Mouse (Mus musculus): ENCODE results near the gene Defb45. TPM values are rescaled to one million over a fixed set of nuclear protein-coding genes. Genes with fewer than 3 reads are reported as not detected.
A peak's percentile ranks its signal among the peaks of the same experiment; 100 is the strongest.

Defb45 gene
- total and polyA plus RNA-seq, 3 experiments: not detected

GRCm38 (mm10) chr2:152625256-152625655 lies 26.1 kb upstream of the Defb45 start:
- WGBS: 11% methylated on average over 1 of the region's 1 CpGs
- no peak for TF ChIP-seq EP300 (IDR thresholded peaks at IDR 0.05; ENCODE audit: insufficient read depth, low read depth, low read length)
- TF ChIP-seq POLR2A (IDR thresholded peaks at IDR 0.05; ENCODE audit: insufficient read depth, low read depth, low read length): no peak
- TF ChIP-seq CTCF (IDR thresholded peaks at IDR 0.05): no peak
- H3K9ac ChIP-seq (ENCODE audit: low read depth, low read length): no peak overlapping the region
- H3K36me3 ChIP-seq (ENCODE audit: control insufficient read depth, insufficient read depth, low read length): no peaks in the 10 kb centered on the region
- H3K27me3 ChIP-seq (ENCODE audit: control insufficient read depth, insufficient read depth, low read length): peaks cover 3% of the 10 kb centered on the region; the same call in 1 of the 2 replicates
- no peak for DNase-seq
- intact Hi-C loops (cut with DNase I): no loop called here
- no peak overlapping the region for H3K4me3 ChIP-seq
- no peaks in the 10 kb centered on the region for H3K79me2 ChIP-seq (replicated peaks; ENCODE audit: control insufficient read depth, insufficient read depth, low read length)
- H3K4me1 ChIP-seq (ENCODE audit: control insufficient read depth, insufficient read depth, low read length): peaks cover 4% of the 10 kb centered on the region
- H3K27ac ChIP-seq: no peak overlapping the region

DNA sequence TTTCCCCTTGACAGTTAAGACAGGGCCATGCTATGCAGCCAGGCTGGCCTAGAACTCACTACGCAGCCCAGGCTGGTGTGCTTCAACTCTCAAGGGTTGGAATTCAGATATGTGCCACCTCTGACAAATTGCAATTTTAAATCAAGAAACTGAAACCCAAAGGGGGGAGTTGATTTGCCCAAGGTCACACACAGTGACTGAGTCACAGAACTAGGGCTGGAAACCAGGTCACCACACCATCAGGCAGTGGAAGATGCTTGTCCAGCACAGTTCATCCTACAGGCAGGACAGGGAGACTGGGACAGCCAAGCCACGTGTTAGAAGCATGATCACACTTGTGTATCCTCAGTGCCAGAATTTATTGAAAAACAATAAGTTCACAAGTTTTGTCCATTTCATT lies 25.4 kb upstream of the Defb45 start:
- intact Hi-C loops (cut with DNase I): no loop called here
- no peak overlapping the region for H3K9ac ChIP-seq (ENCODE audit: low read depth, low read length)
- no peak overlapping the region for H3K27ac ChIP-seq
- peaks cover 3% of the 10 kb centered on the region; the same call in 1 of the 2 replicates for H3K27me3 ChIP-seq (ENCODE audit: control insufficient read depth, insufficient read depth, low read length)
- no peak overlapping the region for H3K4me3 ChIP-seq
- no peak for DNase-seq
- WGBS: 88% methylated on average over 2 of the region's 2 CpGs
- H3K4me1 ChIP-seq (ENCODE audit: control insufficient read depth, insufficient read depth, low read length): peaks cover 5% of the 10 kb centered on the region
- H3K79me2 ChIP-seq (replicated peaks; ENCODE audit: control insufficient read depth, insufficient read depth, low read length): no peaks in the 10 kb centered on the region
- TF ChIP-seq CTCF (IDR thresholded peaks at IDR 0.05) (no peak), EP300 (IDR thresholded peaks at IDR 0.05; ENCODE audit: insufficient read depth, low read depth, low read length) (no peak), POLR2A (IDR thresholded peaks at IDR 0.05; ENCODE audit: insufficient read depth, low read depth, low read length) (no peak)
- H3K36me3 ChIP-seq (ENCODE audit: control insufficient read depth, insufficient read depth, low read length): no peaks in the 10 kb centered on the region

- intact Hi-C loops (cut with DNase I): no loop called here
- 86% methylated on average over 7 of the region's 7 CpGs for WGBS
- no peak for TF ChIP-seq POLR2A (IDR thresholded peaks at IDR 0.05; ENCODE audit: insufficient read depth, low read depth, low read length)
- TF ChIP-seq EP300 (IDR thresholded peaks at IDR 0.05; ENCODE audit: insufficient read depth, low read depth, low read length): no peak
- no peak for TF ChIP-seq CTCF (IDR thresholded peaks at IDR 0.05)
These were observed 23.8 kb upstream of the Defb45 start, which contains the start of gene Defb25 for GRCm38 (mm10) chr2:152622953-152623352. Defb25 (minus strand) TSS chr2:152623053.

GRCm38 (mm10) chr2:152622151-152622550 lies 23.0 kb upstream of the Defb45 start:
- no peaks in the 10 kb centered on the region for H3K27me3 ChIP-seq (ENCODE audit: control insufficient read depth, insufficient read depth, low read length)
- TF ChIP-seq EP300 (IDR thresholded peaks at IDR 0.05; ENCODE audit: insufficient read depth, low read depth, low read length): no peak
- H3K4me3 ChIP-seq: no peak overlapping the region
- H3K79me2 ChIP-seq (replicated peaks; ENCODE audit: control insufficient read depth, insufficient read depth, low read length): no peaks in the 10 kb centered on the region
- H3K9ac ChIP-seq (ENCODE audit: low read depth, low read length): no peak overlapping the region
- no peak for DNase-seq
- H3K36me3 ChIP-seq (ENCODE audit: control insufficient read depth, insufficient read depth, low read length): no peaks in the 10 kb centered on the region
- intact Hi-C loops (cut with DNase I): no loop called here
- H3K27ac ChIP-seq: no peak overlapping the region
- peaks cover 5% of the 10 kb centered on the region for H3K4me1 ChIP-seq (ENCODE audit: control insufficient read depth, insufficient read depth, low read length)
- WGBS: 87% methylated on average over 13 of the region's 13 CpGs

More at GRCm38 (mm10) chr2:152622953-152623352, 23.8 kb upstream of the Defb45 start, which contains the start of gene Defb25:
- Histone ChIP-seq H3K4me3 (no peak within 1 kb of the TSS), H3K4me1 (ENCODE audit: control insufficient read depth, insufficient read depth, low read length) (peaks cover 5% of the 10 kb centered on the region), H3K79me2 (replicated peaks; ENCODE audit: control insufficient read depth, insufficient read depth, low read length) (no peaks in the 10 kb centered on the region), H3K27me3 (ENCODE audit: control insufficient read depth, insufficient read depth, low read length) (peaks cover under 1% of the 10 kb centered on the region; the same call in 1 of the 2 replicates), H3K9ac (ENCODE audit: low read depth, low read length) (no peak within 1 kb of the TSS), H3K27ac (no peak within 1 kb of the TSS), H3K36me3 (ENCODE audit: control insufficient read depth, insufficient read depth, low read length) (no peaks in the 10 kb centered on the region)
- DNase-seq: no peak

DNA sequence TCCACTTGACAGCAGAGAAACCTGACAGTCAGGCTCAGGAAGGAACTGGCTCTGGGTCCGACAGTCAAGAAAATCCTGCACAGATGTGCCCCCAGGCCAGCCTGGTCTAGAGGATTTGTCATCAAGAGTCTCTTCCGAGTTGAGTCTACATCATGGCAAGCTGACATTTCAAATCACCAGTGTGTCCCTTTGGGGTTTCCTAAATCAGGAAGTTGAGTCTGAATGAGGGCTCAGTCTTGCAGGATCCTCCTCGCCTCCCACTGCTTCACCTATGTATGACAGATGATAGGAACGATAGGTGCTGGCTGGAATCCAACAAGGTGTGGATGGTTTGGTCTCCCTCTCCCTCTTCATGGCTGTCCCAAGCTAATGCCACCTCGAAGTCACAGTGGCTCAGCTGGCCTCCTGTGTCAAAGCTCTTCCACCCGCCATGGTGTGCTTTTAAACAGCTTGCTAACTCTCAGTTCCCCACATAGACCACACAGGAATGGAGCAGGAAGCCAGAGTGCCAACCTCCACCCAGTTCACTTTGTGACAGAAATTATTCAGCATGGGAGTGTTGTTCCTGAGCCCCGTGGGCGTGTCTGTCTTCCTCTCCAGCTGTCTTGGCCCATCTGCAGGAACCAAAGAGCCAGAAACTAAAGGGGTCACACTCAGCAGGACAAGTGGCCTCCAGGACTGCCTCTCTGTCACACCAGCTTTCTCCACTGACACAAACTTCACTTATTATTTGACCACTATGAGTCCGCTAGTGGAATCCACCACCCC lies 21.4 kb upstream of the Defb45 start:
- Histone ChIP-seq H3K36me3 (ENCODE audit: control insufficient read depth, insufficient read depth, low read length) (no peaks in the 10 kb centered on the region), H3K27me3 (ENCODE audit: control insufficient read depth, insufficient read depth, low read length) (no peaks in the 10 kb centered on the region), H3K9ac (ENCODE audit: low read depth, low read length) (no peak overlapping the region), H3K4me3 (no peak overlapping the region), H3K79me2 (replicated peaks; ENCODE audit: control insufficient read depth, insufficient read depth, low read length) (no peaks in the 10 kb centered on the region), H3K27ac (peak overlapping the region; percentile 41), H3K4me1 (ENCODE audit: control insufficient read depth, insufficient read depth, low read length) (peaks cover 5% of the 10 kb centered on the region)
- TF ChIP-seq POLR2A (IDR thresholded peaks at IDR 0.05; ENCODE audit: insufficient read depth, low read depth, low read length) (no peak), EP300 (IDR thresholded peaks at IDR 0.05; ENCODE audit: insufficient read depth, low read depth, low read length) (no peak), CTCF (IDR thresholded peaks at IDR 0.05) (no peak)
- peak in 1 of 2 experiments; percentile 58 for DNase-seq
- intact Hi-C loops (cut with DNase I): no loop called here
- WGBS: 46% methylated on average over 9 of the region's 9 CpGs

- Histone ChIP-seq H3K27me3 (ENCODE audit: control insufficient read depth, insufficient read depth, low read length) (no peaks in the 10 kb centered on the region), H3K36me3 (ENCODE audit: control insufficient read depth, insufficient read depth, low read length) (no peaks in the 10 kb centered on the region), H3K79me2 (replicated peaks; ENCODE audit: control insufficient read depth, insufficient read depth, low read length) (no peaks in the 10 kb centered on the region), H3K9ac (ENCODE audit: low read depth, low read length) (no peak overlapping the region), H3K4me3 (no peak overlapping the region), H3K4me1 (ENCODE audit: control insufficient read depth, insufficient read depth, low read length) (peaks cover 5% of the 10 kb centered on the region), H3K27ac (no peak overlapping the region)
- TF ChIP-seq CTCF (IDR thresholded peaks at IDR 0.05) (peak; percentile 57), POLR2A (IDR thresholded peaks at IDR 0.05; ENCODE audit: insufficient read depth, low read depth, low read length) (no peak)
- intact Hi-C loops (cut with DNase I): loop anchor here (10.0 kb wide), 2 partner anchors 147 to 217 kb away; partner anchors contain the start of gene Bcl2l1
- WGBS: 73% methylated on average over 5 of the region's 5 CpGs
- DNase-seq: no peak
These were observed 18.2 kb upstream of the Defb45 start for GRCm38 (mm10) chr2:152617374-152617773.

Data from heart, adult 2 months (tissue).